20 mouse cellular contexts compared by ENCODE assay signal in genomic region chr2:174707101-174707500, GRCm38 (mm10). TPM values are rescaled to one million over a fixed set of nuclear protein-coding genes. Genes with fewer than 3 reads are reported as not detected.
"Had no signal": no experiment of that assay in that cellular context is flagged by ENCODE, and none has a peak within 500 bp of the region (broad histone marks: within the 10 kb centered on the region; RNA-seq: fewer than 3 reads in every experiment).

No protein-coding gene starts in this region.

- H3K4me1 ChIP-seq: liver, embryonic 15.5 days; lung, embryonic 15.5 days; midbrain, embryonic 12.5 days; midbrain, embryonic 15.5 days; neural tube, embryonic 12.5 days; neural tube, embryonic 15.5 days; stomach, embryonic 15.5 days had no signal

- H3K4me2 ChIP-seq: kidney, embryonic 15.5 days; liver, embryonic 15.5 days; lung, embryonic 15.5 days; midbrain, embryonic 12.5 days; midbrain, embryonic 15.5 days; neural tube, embryonic 12.5 days; neural tube, embryonic 15.5 days; stomach, embryonic 15.5 days had no signal

- ATAC-seq: intestine, postnatal 0 days; midbrain, embryonic 15.5 days had no signal

- H3K27ac ChIP-seq: kidney, embryonic 15.5 days; liver, embryonic 15.5 days; lung, embryonic 15.5 days; macrophage; midbrain, embryonic 12.5 days; midbrain, embryonic 15.5 days; neural tube, embryonic 12.5 days; neural tube, embryonic 15.5 days; stomach, embryonic 15.5 days had no signal

- H3K9me3 ChIP-seq: kidney, embryonic 15.5 days; liver, embryonic 15.5 days; lung, embryonic 15.5 days; midbrain, embryonic 12.5 days; midbrain, embryonic 15.5 days; neural tube, embryonic 12.5 days; neural tube, embryonic 15.5 days; stomach, embryonic 15.5 days had no signal

- H3K9ac ChIP-seq: kidney, embryonic 15.5 days; liver, embryonic 15.5 days; lung, embryonic 15.5 days; midbrain, embryonic 12.5 days; midbrain, embryonic 15.5 days; neural tube, embryonic 12.5 days; neural tube, embryonic 15.5 days; stomach, embryonic 15.5 days had no signal

- DNase-seq: kidney, adult 2 months; kidney, postnatal 10 days; kidney, postnatal 36 days; right cerebral cortex, adult 18-20 months; right cerebral cortex, postnatal 25 days; spleen, adult 18-20 months; thymus, adult 18-20 months; thymus, postnatal 36 days had no signal

- H3K4me3 ChIP-seq: kidney, embryonic 15.5 days; liver, embryonic 15.5 days; lung, embryonic 15.5 days; midbrain, embryonic 12.5 days; midbrain, embryonic 15.5 days; neural tube, embryonic 12.5 days; neural tube, embryonic 15.5 days; stomach, embryonic 15.5 days had no signal

- H3K27me3 ChIP-seq: kidney, embryonic 15.5 days; liver, embryonic 15.5 days; lung, embryonic 15.5 days; midbrain, embryonic 12.5 days; midbrain, embryonic 15.5 days; neural tube, embryonic 12.5 days; neural tube, embryonic 15.5 days; stomach, embryonic 15.5 days had no signal

- H3K36me3 ChIP-seq: kidney, embryonic 15.5 days; liver, embryonic 15.5 days; lung, embryonic 15.5 days; midbrain, embryonic 12.5 days; midbrain, embryonic 15.5 days; neural tube, embryonic 12.5 days; neural tube, embryonic 15.5 days; stomach, embryonic 15.5 days had no signal

RNA-seq across cellular contexts. Expression of gene Edn3, which starts 53.3 kb away (rescaled TPM):
- total RNA-seq: megakaryocyte, adult 5-6 weeks had no signal
- polyA plus RNA-seq: liver, adult 2 months; macrophage had no signal
